15 mouse cellular contexts compared by ENCODE assay signal in the genomic region with DNA sequence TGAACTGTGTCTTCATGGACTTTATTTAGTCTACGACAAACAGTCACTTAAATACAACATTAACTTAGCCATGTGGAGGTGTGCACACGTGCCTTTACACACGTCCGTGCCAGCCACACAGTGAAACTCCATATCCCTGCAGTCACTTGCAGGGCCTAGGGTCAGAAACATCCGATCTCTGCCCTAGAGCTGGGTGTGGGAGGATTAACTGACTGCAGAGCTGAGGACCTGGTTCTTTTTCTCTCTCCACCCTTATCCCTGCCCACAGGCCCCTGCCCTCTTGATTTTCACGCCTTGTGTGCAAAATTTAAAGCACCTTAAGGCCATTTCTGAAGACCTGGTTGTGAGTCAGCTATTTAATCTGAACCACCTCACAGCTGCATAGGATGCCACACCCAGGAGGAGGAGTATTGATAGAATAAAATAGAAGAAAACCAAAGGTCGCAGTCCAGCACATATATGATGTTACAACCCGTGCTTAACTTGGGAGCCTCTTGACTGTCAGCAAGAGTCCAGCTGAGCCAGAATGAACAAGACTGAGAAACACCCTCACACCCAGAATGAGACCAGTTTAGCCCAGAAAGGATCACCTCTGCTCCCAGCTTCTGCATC. TPM values are rescaled to one million over a fixed set of nuclear protein-coding genes. Genes with fewer than 3 reads are reported as not detected.
DNase-seq lines count a peak whose midpoint lies in the region; ATAC-seq lines count a peak whose summit lies in the region.
"Had no signal": no experiment of that assay in that cellular context is flagged by ENCODE, and none has a peak within 500 bp of the region (broad histone marks: within the 10 kb centered on the region; RNA-seq: fewer than 3 reads in every experiment).

A gene (plus strand): TSS at position 485 of the 612 bp plus-strand sequence.

- no peak within 1 kb of the TSS for H3K9ac ChIP-seq in kidney, embryonic 16.5 days (replicated peaks; ENCODE audit: low read length)
- no peak within 1 kb of the TSS for H3K9ac ChIP-seq in intestine, embryonic 14.5 days (ENCODE audit: low read length)
- H3K9ac ChIP-seq in neural tube, embryonic 15.5 days (replicated peaks) = no peak within 1 kb of the TSS
- H3K9ac ChIP-seq: lung, embryonic 14.5 days had no signal

- no peaks in the 10 kb centered on the region for H3K9me3 ChIP-seq in kidney, embryonic 16.5 days (ENCODE audit: low read length)
- no peaks in the 10 kb centered on the region for H3K9me3 ChIP-seq in embryonic facial prominence, embryonic 10.5 days
- H3K9me3 ChIP-seq in intestine, embryonic 14.5 days (ENCODE audit: control insufficient read depth, low read length) = no peaks in the 10 kb centered on the region
- no peaks in the 10 kb centered on the region for H3K9me3 ChIP-seq in neural tube, embryonic 15.5 days (replicated peaks)

- H3K4me1 ChIP-seq in kidney, embryonic 16.5 days (ENCODE audit: insufficient read depth, low read length) = peaks cover 17% of the 10 kb centered on the region
- peaks cover 22% of the 10 kb centered on the region for H3K4me1 ChIP-seq in embryonic facial prominence, embryonic 10.5 days
- peaks cover 3% of the 10 kb centered on the region for H3K4me1 ChIP-seq in intestine, embryonic 14.5 days (replicated peaks; ENCODE audit: control insufficient read depth, insufficient read depth, low read length)
- H3K4me1 ChIP-seq in neural tube, embryonic 15.5 days = peaks cover 25% of the 10 kb centered on the region

- ATAC-seq in kidney, embryonic 16.5 days (ENCODE audit: low FRiP score, low TSS enrichment) = no peak
- no peak for ATAC-seq in intestine, embryonic 14.5 days (replicated peaks; ENCODE audit: low FRiP score, low TSS enrichment, low read depth)
- no peak for ATAC-seq in neural tube, embryonic 15.5 days (ENCODE audit: low FRiP score)
- ATAC-seq: CD4-positive, CD25-positive, alpha-beta regulatory T cell, adult 4 months; Patski had no signal

- WGBS in kidney, embryonic 16.5 days = 50% methylated on average over 8 of the region's 8 CpGs
- 76% methylated on average over 8 of the region's 8 CpGs for WGBS in embryonic facial prominence, embryonic 10.5 days
- WGBS in intestine, embryonic 14.5 days = 64% methylated on average over 8 of the region's 8 CpGs
- 85% methylated on average over 8 of the region's 8 CpGs for WGBS in neural tube, embryonic 15.5 days

- H3K27ac ChIP-seq in kidney, embryonic 16.5 days (ENCODE audit: low read length) = no peak within 1 kb of the TSS
- H3K27ac ChIP-seq in embryonic facial prominence, embryonic 10.5 days (replicated peaks) = no peak within 1 kb of the TSS
- H3K27ac ChIP-seq in intestine, embryonic 14.5 days (ENCODE audit: low read depth) = no peak within 1 kb of the TSS
- H3K27ac ChIP-seq in neural tube, embryonic 15.5 days (replicated peaks) = no peak within 1 kb of the TSS

- no peaks in the 10 kb centered on the region for H3K36me3 ChIP-seq in kidney, embryonic 16.5 days (ENCODE audit: insufficient read depth, low read length)
- H3K36me3 ChIP-seq in embryonic facial prominence, embryonic 10.5 days (replicated peaks) = no peaks in the 10 kb centered on the region
- no peaks in the 10 kb centered on the region for H3K36me3 ChIP-seq in intestine, embryonic 14.5 days (ENCODE audit: control insufficient read depth, insufficient read depth, low read length)
- no peaks in the 10 kb centered on the region for H3K36me3 ChIP-seq in neural tube, embryonic 15.5 days

- H3K4me2 ChIP-seq in kidney, embryonic 16.5 days (replicated peaks; ENCODE audit: low read depth, low read length) = peak within 1 kb of the TSS; percentile 64
- peak within 1 kb of the TSS; percentile 59; the same call in 1 of the 2 replicates for H3K4me2 ChIP-seq in intestine, embryonic 14.5 days (ENCODE audit: low read length)
- peak within 1 kb of the TSS; percentile 79 for H3K4me2 ChIP-seq in neural tube, embryonic 15.5 days

- H3K4me3 ChIP-seq in kidney, embryonic 16.5 days (ENCODE audit: low read length) = no peak within 1 kb of the TSS
- peak within 1 kb of the TSS; percentile 55 for H3K4me3 ChIP-seq in embryonic facial prominence, embryonic 10.5 days
- H3K4me3 ChIP-seq in intestine, embryonic 14.5 days (ENCODE audit: low read depth, low read length) = no peak within 1 kb of the TSS
- H3K4me3 ChIP-seq in neural tube, embryonic 15.5 days (replicated peaks) = no peak within 1 kb of the TSS

- H3K27me3 ChIP-seq in kidney, embryonic 16.5 days (ENCODE audit: insufficient read depth, low read length) = peaks cover 64% of the 10 kb centered on the region
- peaks cover 83% of the 10 kb centered on the region for H3K27me3 ChIP-seq in embryonic facial prominence, embryonic 10.5 days (replicated peaks; ENCODE audit: low read depth, poor library complexity, severe bottlenecking)
- peaks cover 51% of the 10 kb centered on the region for H3K27me3 ChIP-seq in intestine, embryonic 14.5 days (replicated peaks; ENCODE audit: control insufficient read depth, insufficient read depth, low read length)
- H3K27me3 ChIP-seq in neural tube, embryonic 15.5 days (replicated peaks) = peaks cover 72% of the 10 kb centered on the region

- no peak for DNase-seq in kidney, adult 11 months
- no peak for DNase-seq in embryonic facial prominence, embryonic 10.5 days (ENCODE audit: low spot score)
- DNase-seq in intestine, embryonic 14.5 days (ENCODE audit: low spot score) = no peak
- no peak for DNase-seq in c-Kit-positive CD71-positive TER-119-positive erythroid progenitor cells, embryonic 14.5 days (ENCODE audit: low spot score)
- no peak for DNase-seq in lung, postnatal 36 days
- DNase-seq: cerebellum, adult 9-11 months; gastrocnemius, postnatal 10 days; kidney, adult 18-20 months; lung, embryonic 14.5 days; thymus, postnatal 36 days had no signal

RNA-seq across cellular contexts. Expression of the gene that starts here (rescaled TPM):
- 1.9 and 2.2 TPM in 2 replicates for polyA plus RNA-seq in kidney, embryonic 16.5 days (2015; fragmentation: Nextera tagmentation; extraction: Ambion mirVana)
- polyA plus RNA-seq in embryonic facial prominence, embryonic 10.5 days (2016; fragmentation: Nextera tagmentation; extraction: Ambion mirVana) = 0.19 TPM in 1 of 2 replicates, not detected in the other
- polyA plus RNA-seq in intestine, embryonic 14.5 days (2014; fragmentation: Nextera tagmentation; extraction: Ambion mirVana) = 12.5 and 18.4 TPM in 2 replicates
- polyA plus RNA-seq in neural tube, embryonic 15.5 days (2015; fragmentation: Nextera tagmentation; extraction: Ambion mirVana) = 0.67 and 5.6 TPM in 2 replicates
- polyA plus RNA-seq: CD4-positive, CD25-positive, alpha-beta regulatory T cell, adult 4 months; heart, embryonic 14.5 days; Patski had no signal
